Mouse (Mus musculus) brain, embryonic 14.5 days (tissue): ENCODE results near the gene Ebf1.

Experiments used
- CTCF ChIP-seq: fragments of 200-500 bp; IDR thresholded peaks from 2 replicates; pipeline ENCODE4 v1.5.1; 2012; ENCODE audit warnings: inconsistent platforms, mild to moderate bottlenecking, moderate library complexity, borderline replicate concordance; ENCODE audit not compliant: insufficient read depth, insufficient read length; ENCODE audit errors: extremely low read depth
- POLR2A ChIP-seq: fragments of 200-500 bp; IDR thresholded peaks from 2 replicates; pipeline ENCODE4 v1.6.1; 2012; ENCODE audit warnings: mild to moderate bottlenecking, inconsistent platforms, borderline replicate concordance; ENCODE audit not compliant: poor library complexity, insufficient read depth, insufficient read length, severe bottlenecking; ENCODE audit errors: extremely low read depth

GRCm38 (mm10) chr11:44709869-44710460 is 92.8 kb downstream of the Ebf1 start:
- no peak for TF ChIP-seq POLR2A
- no peak for TF ChIP-seq CTCF
